Mouse (Mus musculus): ENCODE measurements at regions not wholly inside any gene's neighbourhood (a gene's known extent, or its start where the extent isn't known, plus 50 kb on each side); places are given as distances from the start of the nearest gene placed in this dataset.
A peak's percentile ranks its signal among the peaks of the same experiment; 100 is the strongest.

DNA sequence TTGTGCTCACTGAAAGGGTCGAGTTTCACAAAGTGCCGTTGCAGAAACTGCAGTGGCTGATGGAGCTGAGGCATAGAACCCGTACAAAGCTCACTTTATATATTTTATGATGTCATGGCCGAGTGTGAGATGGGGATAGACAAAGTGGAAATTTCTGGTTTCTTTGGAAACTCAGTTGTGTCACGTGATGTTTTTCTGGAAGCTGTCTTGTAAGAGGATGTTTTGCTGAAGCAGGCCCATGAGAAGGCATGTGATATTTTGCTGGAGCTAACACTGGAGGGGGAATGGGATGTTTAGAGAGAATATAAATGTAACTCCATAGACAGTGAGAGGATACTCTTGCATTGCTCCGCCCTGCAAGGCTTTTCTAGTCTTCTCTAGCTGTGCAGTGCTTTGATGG, 311.7 kb downstream of the Tmem132b start:
- no peak for DNase-seq (ENCODE audit: low spot score in 2 of 2)

- DNase-seq (ENCODE audit: low spot score in 2 of 2) = no peak
Observed at GRCm38 (mm10) chr5:125849722-125850121, 318.1 kb downstream of the Tmem132b start.

DNA sequence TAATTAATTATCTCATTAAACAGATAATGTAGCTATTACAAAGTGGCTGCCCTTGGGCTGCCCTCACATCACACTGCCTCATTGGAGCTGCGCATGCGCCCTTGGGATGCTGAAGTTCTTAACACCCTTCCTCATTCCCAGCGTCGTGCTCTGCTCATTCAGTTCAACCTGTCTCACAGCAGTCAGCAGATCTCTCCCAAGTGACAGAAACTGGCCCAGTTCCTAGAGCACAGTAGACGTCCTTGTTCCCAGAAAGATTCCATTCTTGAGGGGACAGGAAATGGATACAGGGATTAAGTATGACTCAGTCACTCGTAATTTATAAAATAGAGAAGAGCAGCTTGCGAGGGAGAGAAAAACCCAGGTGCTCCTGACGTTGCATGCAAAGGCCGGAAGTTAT, 344.7 kb downstream of the Tmem132b start:
- no peak for DNase-seq (ENCODE audit: low spot score in 2 of 2)

- no peak for DNase-seq (ENCODE audit: low spot score in 2 of 2)
Observed at GRCm38 (mm10) chr5:125888840-125889239, 357.3 kb downstream of the Tmem132b start.

- DNase-seq (ENCODE audit: low spot score in 2 of 2) = no peak
Observed at GRCm38 (mm10) chr5:125893864-125894263, 362.3 kb downstream of the Tmem132b start.

DNA sequence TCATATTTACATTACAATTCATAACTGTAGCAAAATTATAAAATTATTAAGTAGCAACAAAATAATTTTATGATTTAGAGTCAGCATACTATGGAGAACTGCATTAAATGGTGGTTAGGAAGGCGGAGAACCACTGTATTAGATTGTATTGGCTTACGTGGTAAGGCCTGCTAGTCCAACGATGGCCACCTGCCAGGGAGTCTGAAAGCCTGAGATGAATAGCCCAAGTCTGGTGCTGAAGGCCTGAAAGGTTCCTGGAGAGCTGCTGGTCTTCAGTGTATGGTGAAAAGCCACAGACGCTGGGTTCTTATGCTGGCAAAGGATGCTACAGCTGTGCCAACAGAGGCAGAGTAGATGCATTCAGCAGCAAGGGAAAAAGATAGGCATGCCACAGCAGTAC, 370.5 kb downstream of the Tmem132b start:
- no peak for DNase-seq (ENCODE audit: low spot score in 2 of 2)

GRCm38 (mm10) chr5:125904426-125904825, 372.9 kb downstream of the Tmem132b start:
- no peak for DNase-seq (ENCODE audit: low spot score in 2 of 2)

GRCm38 (mm10) chr5:125907332-125907731, 375.8 kb downstream of the Tmem132b start:
- no peak for DNase-seq (ENCODE audit: low spot score in 2 of 2)

DNA sequence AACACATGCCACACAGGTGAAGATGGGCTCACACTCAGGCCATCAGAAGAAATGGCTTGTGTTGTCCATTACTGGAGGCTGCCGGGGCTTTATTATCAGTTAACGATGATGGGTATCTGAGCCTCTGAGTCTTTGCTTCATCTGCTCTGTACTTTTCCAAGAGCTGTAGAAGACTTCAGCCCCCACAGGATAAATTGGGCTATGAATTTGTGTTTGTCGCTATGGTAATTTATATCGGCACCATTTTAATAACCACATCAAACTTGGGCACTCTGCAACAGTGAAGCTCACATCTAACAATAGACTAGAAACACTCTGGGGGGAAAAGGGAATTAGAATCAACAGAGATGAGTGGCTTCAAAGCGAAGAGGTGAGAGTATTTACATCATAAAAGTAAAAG, 376.3 kb downstream of the Tmem132b start:
- DNase-seq (ENCODE audit: low spot score in 2 of 2) = peak in 1 of 2 experiments; percentile 42

GRCm38 (mm10) chr5:125915857-125916256, 384.3 kb downstream of the Tmem132b start:
- no peak for DNase-seq (ENCODE audit: low spot score in 2 of 2)

GRCm38 (mm10) chr5:125920965-125921364, 389.4 kb downstream of the Tmem132b start:
- DNase-seq (ENCODE audit: low spot score in 2 of 2) = no peak

- DNase-seq (ENCODE audit: low spot score in 2 of 2) = peak in 1 of 2 experiments; percentile 22
Observed at GRCm38 (mm10) chr5:125925856-125926497, 394.4 kb downstream of the Tmem132b start.

DNA sequence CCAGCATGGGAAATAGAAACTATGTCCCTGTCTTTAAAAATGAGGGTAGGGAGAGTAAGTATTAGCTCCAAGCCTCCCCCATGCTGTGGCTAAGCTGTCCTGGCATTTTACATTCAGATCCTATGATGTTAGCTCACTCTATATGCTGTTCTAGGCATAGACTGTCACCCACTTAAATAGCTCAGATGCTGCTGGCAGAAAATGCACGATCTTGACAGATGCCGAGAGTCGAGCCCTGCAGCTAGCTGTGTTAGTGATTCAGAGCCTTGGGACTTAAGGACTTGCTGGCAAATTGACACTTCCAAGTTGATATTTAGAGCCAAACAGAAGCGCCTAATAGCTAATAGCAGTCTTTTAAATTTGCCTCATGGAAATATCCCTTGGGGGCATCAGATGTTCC, 399.9 kb downstream of the Tmem132b start:
- DNase-seq (ENCODE audit: low spot score in 2 of 2) = peak; percentile 64 to 66

DNA sequence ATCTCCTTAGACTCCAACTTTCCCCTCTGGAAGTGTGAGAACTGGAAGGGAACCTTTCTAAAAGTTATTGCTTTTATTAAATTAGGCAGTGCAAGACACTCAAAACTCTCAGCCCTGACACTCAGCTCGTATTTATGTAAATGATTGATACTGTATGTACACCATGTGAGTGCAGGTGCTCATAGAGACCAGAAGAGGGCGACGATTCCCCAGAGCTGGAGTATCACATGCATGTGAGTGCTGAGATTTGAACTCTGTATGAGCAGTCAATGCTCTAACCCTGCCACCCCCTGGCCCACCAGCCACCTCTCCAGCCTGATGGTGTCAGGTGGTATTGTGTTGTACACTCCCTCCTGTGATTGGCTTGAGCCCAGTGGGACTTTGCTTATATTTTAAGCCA, 407.8 kb downstream of the Tmem132b start:
- DNase-seq (ENCODE audit: low spot score in 2 of 2) = no peak

GRCm38 (mm10) chr5:125946729-125947128, 415.2 kb downstream of the Tmem132b start:
- no peak for DNase-seq (ENCODE audit: low spot score in 2 of 2)

DNA sequence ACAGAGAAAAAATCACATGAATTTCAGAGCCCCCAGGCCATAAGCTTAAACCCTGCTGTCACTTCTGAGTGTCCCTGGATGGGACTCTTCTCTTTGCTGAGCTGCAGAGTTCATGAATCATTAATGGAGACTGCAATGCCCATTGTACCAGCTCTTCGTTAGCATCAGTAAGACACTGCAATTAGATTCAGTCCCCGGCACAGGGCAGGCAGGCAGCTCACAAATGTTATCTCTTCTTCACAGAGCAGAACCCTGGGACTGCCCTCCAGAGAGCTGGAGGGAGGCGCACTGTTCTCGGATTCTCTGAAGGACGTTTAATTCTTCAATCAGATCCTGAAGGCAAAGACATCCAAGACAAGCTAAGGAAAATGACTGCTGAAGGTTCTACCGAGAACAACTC, 420.1 kb downstream of the Tmem132b start:
- no peak for DNase-seq (ENCODE audit: low spot score in 2 of 2)

DNA sequence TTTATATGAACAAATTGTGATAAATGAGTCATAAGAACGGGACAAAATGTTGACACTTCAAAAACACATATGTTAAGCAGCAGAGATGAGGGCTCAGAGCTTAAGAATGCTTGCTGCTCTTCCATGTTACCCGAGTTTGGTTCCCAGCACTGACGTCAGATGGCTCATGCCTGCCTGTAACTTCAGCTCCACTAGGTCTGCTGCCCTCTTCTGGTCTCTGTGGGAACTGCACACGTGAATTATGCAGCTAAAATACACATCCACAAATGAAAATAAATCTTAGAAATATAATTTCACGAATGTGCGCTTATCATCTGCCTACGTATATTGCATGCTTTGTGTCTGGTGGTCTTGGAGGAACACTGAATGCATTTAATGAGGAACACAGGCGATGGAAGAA, 432.5 kb downstream of the Tmem132b start:
- no peak for DNase-seq (ENCODE audit: low spot score in 2 of 2)

DNA sequence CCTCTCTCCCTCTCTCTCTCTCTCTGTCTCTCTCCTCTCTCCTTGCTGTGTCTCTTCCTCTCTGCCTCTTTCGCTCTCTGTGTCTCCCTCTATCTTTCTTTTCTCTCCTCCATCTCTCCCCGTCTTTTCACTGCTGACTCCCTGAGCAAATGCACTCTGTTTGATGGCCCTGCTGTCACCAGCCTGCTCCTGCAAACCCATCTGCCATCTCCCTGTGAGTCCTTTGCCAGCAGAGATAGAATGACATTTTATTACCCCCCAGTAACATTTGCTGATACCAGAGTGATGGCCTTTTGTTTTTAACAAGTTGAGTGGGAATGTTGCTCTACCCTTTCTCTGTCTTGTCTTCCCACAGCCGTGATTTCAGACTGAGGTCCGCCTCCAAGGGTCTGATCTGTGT, 436.6 kb downstream of the Tmem132b start:
- no peak for DNase-seq (ENCODE audit: low spot score in 2 of 2)

- DNase-seq (ENCODE audit: low spot score in 2 of 2) = no peak
Observed at GRCm38 (mm10) chr5:125974035-125974434, 442.5 kb downstream of the Tmem132b start.

GRCm38 (mm10) chr5:125979801-125980200, 448.2 kb downstream of the Tmem132b start:
- peak in 1 of 2 experiments; percentile 4 for DNase-seq (ENCODE audit: low spot score in 2 of 2)

GRCm38 (mm10) chr5:125985356-125985755, 453.8 kb downstream of the Tmem132b start:
- no peak for DNase-seq (ENCODE audit: low spot score in 2 of 2)

GRCm38 (mm10) chr5:125997173-125997572, 465.6 kb downstream of the Tmem132b start:
- no peak for DNase-seq (ENCODE audit: low spot score in 2 of 2)

GRCm38 (mm10) chr5:126007871-126008270, 476.3 kb downstream of the Tmem132b start:
- peak in 1 of 2 experiments; percentile 26 for DNase-seq (ENCODE audit: low spot score in 2 of 2)

DNA sequence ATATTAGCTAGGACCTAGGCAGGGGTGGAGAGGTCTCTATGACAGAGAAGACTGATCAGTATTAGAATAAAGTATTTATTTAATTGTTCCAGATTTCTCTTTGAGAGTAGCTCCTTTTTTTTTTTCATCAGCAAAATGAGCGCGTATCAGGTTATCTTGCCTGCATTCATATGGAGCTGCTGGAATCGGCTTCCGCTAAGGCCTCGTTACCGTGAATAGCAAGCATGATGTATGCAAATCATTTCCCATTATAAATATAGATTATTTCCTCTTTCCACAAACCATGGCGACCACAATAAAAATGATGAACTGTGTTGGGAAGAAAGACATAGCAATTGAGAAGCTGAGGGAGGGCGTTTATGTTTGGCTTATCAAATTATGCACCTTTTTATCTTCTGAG, 476.7 kb downstream of the Tmem132b start:
- no peak for DNase-seq (ENCODE audit: low spot score in 2 of 2)

Measured in right cerebral cortex, adult 2 months (tissue).